Mouse (Mus musculus): ENCODE data around the gene Pclaf. TPM values are rescaled to one million over a fixed set of nuclear protein-coding genes. Genes with fewer than 3 reads are reported as not detected.

Gene Pclaf
- 126 and 135 TPM in 2 replicates for polyA plus RNA-seq (2015; fragmentation: Nextera tagmentation; extraction: Ambion mirVana)

- Histone ChIP-seq H3K4me1 (peaks cover 15% of the 10 kb centered on the region), H3K4me3 (peak within 1 kb of the TSS; percentile 61), H3K27ac (peak within 1 kb of the TSS; percentile 14; the same call in 1 of the 2 replicates), H3K4me2 (peak within 1 kb of the TSS; percentile 91), H3K27me3 (no peaks in the 10 kb centered on the region), H3K36me3 (peaks cover 15% of the 10 kb centered on the region), H3K9me3 (no peaks in the 10 kb centered on the region), H3K9ac (peak within 1 kb of the TSS; percentile 55)
- peak; percentile 92 for ATAC-seq (ENCODE audit: insufficient number of reproducible peaks, low FRiP score, low TSS enrichment, low read depth)
- WGBS, result under 1% methylated on average over 21 of the region's 21 CpGs
These were observed at the start of gene Pclaf for GRCm38 (mm10) chr9:65890143-65890628. TSS of gene Pclaf (plus strand) at chr9:65890237.

- ATAC-seq (ENCODE audit: insufficient number of reproducible peaks, low FRiP score, low TSS enrichment, low read depth), result no peak
- Histone ChIP-seq H3K27ac (no peak overlapping the region), H3K27me3 (no peaks in the 10 kb centered on the region), H3K36me3 (peaks cover 18% of the 10 kb centered on the region), H3K4me2 (no peak overlapping the region), H3K9me3 (no peaks in the 10 kb centered on the region), H3K4me1 (peaks cover 13% of the 10 kb centered on the region), H3K9ac (no peak overlapping the region), H3K4me3 (no peak overlapping the region)
- WGBS, result 73% methylated on average over 7 of the region's 7 CpGs
These were observed 45.4 kb upstream of the Pclaf start for GRCm38 (mm10) chr9:65844421-65845165.

DNA sequence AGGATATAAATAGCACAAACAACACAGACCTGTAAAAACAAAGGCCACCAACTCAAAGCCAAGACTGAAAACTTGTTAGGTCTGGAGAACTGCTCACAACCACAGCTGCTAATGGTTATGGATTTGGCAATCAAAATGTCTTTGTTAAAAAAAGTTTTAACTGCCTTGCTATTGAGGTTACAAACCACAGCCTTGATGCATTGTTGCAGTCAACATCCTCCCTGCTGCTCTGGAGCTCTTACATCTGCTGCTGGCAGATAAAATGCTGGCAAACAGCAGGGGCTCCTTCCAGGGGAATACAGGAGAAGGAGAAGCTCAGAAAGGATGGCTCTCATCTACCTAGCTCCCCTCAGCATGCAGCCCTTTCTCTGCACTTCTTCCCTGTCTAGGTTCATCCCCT is 41.9 kb upstream of the Pclaf start:
- Histone ChIP-seq H3K9ac (no peak overlapping the region), H3K36me3 (peaks cover 29% of the 10 kb centered on the region), H3K4me3 (no peak overlapping the region), H3K9me3 (no peaks in the 10 kb centered on the region), H3K27ac (0 out of 2 replicates have a peak overlapping the region, but pooled peaks have one; percentile 19), H3K4me2 (no peak overlapping the region), H3K4me1 (peaks cover 13% of the 10 kb centered on the region), H3K27me3 (no peaks in the 10 kb centered on the region)
- ATAC-seq (ENCODE audit: insufficient number of reproducible peaks, low FRiP score, low TSS enrichment, low read depth), result no peak

DNA sequence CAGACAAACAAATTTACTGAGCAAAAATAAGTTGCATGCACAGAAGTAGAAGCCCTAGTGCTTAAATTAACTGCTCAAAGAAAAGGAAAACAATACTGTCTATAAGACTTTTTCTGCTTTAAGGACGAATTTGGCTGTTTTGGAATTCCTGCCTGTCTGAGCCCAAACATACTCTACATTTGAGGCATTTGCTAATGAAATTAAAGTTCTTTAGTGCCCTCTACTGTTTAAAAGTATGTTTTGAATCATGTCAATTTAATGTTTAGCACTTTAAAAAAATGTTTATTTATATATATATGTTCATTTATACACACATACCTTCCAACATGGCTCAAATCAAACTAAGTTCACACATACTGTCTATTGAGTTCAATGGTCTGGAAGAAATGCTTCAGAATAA is 39.8 kb upstream of the Pclaf start:
- Histone ChIP-seq H3K9ac (no peak overlapping the region), H3K4me2 (no peak overlapping the region), H3K4me3 (no peak overlapping the region), H3K27ac (no peak overlapping the region), H3K36me3 (peaks cover 45% of the 10 kb centered on the region), H3K27me3 (no peaks in the 10 kb centered on the region), H3K4me1 (peaks cover 7% of the 10 kb centered on the region), H3K9me3 (no peaks in the 10 kb centered on the region)
- WGBS, result 11% methylated on average over 1 of the region's 1 CpGs
- ATAC-seq (ENCODE audit: insufficient number of reproducible peaks, low FRiP score, low TSS enrichment, low read depth), result no peak

DNA sequence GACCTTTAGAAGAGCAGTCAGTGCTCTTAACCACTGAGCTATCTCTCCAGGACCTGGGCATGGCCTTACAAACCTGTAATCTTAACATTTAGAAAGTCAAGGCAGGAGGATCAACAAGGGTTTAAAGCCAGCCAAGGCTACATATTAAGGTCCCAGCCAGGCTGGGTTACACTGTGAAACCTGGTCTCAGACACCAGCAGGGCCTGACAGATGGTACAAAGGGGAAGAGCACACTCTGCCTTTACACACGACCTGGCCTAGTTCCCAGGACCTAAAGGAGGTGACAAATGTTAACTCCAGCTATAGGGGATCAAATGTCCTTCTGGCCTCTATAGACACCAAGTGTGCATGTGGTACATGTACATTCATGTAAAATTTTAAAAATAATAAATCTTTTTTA is 30.4 kb upstream of the Pclaf start:
- ATAC-seq (ENCODE audit: insufficient number of reproducible peaks, low FRiP score, low TSS enrichment, low read depth), result no peak
- no peak overlapping the region for H3K4me2 ChIP-seq
- no peaks in the 10 kb centered on the region for H3K27me3 ChIP-seq
- no peaks in the 10 kb centered on the region for H3K4me1 ChIP-seq
- H3K9ac ChIP-seq, result no peak overlapping the region
- no peak overlapping the region for H3K27ac ChIP-seq
- 49% methylated on average over 1 of the region's 1 CpGs for WGBS
- H3K4me3 ChIP-seq, result no peak overlapping the region
- no peaks in the 10 kb centered on the region for H3K9me3 ChIP-seq
- H3K36me3 ChIP-seq, result peaks cover 51% of the 10 kb centered on the region

DNA sequence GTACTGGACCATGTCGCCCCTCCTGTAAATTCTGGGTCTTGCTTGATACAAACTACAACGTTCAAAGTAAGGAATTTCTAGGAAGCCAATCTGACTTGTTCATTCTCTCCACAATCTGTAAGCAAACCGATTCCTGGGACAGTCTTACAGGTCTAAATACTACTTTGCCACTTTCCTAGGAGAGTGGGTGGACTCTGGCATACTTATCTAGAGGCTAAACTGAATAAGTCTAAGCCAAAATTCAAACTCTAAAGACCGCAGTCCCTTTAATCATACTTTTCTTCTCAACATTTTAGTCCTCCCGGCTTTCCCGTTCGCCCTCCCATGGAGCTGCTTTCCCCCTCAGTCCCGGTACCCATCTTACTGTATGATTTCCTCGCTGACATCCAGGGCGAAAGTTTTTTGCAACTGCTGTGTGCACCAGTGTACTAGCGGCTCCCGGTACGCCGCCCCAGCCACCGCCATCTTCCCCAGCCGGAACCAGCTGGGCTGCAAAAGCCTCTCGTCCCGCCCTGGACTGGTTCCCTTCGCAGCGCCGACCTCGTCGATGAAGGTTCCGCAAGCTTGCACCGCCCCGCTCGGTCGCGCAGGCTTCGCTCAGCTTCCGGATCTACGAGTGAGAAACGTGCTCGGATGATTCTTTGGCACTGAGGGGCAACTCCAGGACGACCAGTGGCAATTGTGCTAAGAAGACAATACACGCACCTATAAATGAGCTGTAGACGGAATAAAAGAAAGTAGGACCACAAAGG is 5.3 kb upstream of the Pclaf start:
- peaks cover 7% of the 10 kb centered on the region; the same call in 1 of the 2 replicates for H3K36me3 ChIP-seq
- H3K4me3 ChIP-seq, result peak overlapping the region; percentile 56
- peak overlapping the region; percentile 82 for H3K27ac ChIP-seq
- H3K4me2 ChIP-seq, result peak overlapping the region; percentile 47
- H3K4me1 ChIP-seq, result peaks cover 3% of the 10 kb centered on the region; the same call in 1 of the 2 replicates
- H3K9me3 ChIP-seq, result no peaks in the 10 kb centered on the region
- peak; percentile 90 for ATAC-seq (ENCODE audit: insufficient number of reproducible peaks, low FRiP score, low TSS enrichment, low read depth)
- no peaks in the 10 kb centered on the region for H3K27me3 ChIP-seq
- H3K9ac ChIP-seq, result peak overlapping the region; percentile 43
- under 1% methylated on average over 37 of the region's 37 CpGs for WGBS

GRCm38 (mm10) chr9:65891126-65891525 is 1.1 kb downstream of the Pclaf start:
- H3K4me2 ChIP-seq, result peak overlapping the region; percentile 91
- peaks cover 15% of the 10 kb centered on the region for H3K4me1 ChIP-seq
- peaks cover 18% of the 10 kb centered on the region for H3K36me3 ChIP-seq
- no peak overlapping the region for H3K27ac ChIP-seq
- H3K9me3 ChIP-seq, result no peaks in the 10 kb centered on the region
- peak overlapping the region; percentile 61 for H3K4me3 ChIP-seq
- peak overlapping the region; percentile 55 for H3K9ac ChIP-seq
- WGBS, result under 1% methylated on average over 5 of the region's 5 CpGs
- H3K27me3 ChIP-seq, result no peaks in the 10 kb centered on the region
- ATAC-seq (ENCODE audit: insufficient number of reproducible peaks, low FRiP score, low TSS enrichment, low read depth), result no peak

DNA sequence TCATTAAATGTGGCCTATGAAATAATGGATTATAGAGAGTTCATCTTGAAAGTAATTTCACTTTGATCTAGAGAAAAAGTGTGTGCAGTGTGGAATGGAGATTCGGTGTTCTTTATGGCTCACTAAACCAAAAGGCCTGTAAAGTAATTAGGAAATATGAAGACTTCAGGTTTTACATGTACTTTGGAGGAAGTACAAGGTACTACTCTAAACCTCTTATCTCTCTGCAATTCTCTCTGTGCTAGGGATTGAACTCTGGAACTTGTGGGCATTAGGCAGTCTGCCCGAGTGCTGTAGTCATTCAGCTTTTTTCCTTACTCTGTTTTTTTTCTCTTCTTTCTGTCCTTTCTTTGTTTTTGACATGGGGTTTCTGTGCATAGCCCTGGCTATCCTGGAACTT is 6.9 kb downstream of the Pclaf start:
- Histone ChIP-seq H3K27me3 (no peaks in the 10 kb centered on the region), H3K4me3 (no peak overlapping the region), H3K9me3 (no peaks in the 10 kb centered on the region), H3K4me1 (no peaks in the 10 kb centered on the region), H3K4me2 (no peak overlapping the region), H3K36me3 (peaks cover 36% of the 10 kb centered on the region), H3K9ac (no peak overlapping the region), H3K27ac (no peak overlapping the region)
- no peak for ATAC-seq (ENCODE audit: insufficient number of reproducible peaks, low FRiP score, low TSS enrichment, low read depth)
- WGBS, result 83% methylated on average over 2 of the region's 2 CpGs

DNA sequence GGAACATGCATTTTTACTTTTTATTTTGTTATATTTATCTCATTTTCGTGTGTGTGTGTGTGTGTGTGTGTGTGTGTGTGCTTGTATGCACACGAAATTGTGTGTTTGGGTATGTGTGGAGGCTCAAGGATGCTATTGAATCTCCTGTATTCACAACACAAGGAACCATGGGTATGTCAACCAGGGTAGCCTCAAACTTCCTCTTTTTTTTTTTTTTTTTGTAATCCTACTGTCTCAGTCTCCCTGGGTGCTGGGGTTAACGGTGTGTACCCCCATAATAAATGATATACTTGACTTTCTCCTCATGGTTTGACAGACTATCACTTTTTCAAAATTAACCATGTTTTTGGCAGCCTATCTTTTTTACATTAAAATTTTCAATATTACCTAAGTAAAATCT is 12.8 kb downstream of the Pclaf start:
- no peaks in the 10 kb centered on the region for H3K9me3 ChIP-seq
- no peak overlapping the region for H3K4me3 ChIP-seq
- no peak overlapping the region for H3K9ac ChIP-seq
- WGBS, result 91% methylated on average over 3 of the region's 3 CpGs
- no peak overlapping the region for H3K27ac ChIP-seq
- ATAC-seq (ENCODE audit: insufficient number of reproducible peaks, low FRiP score, low TSS enrichment, low read depth), result no peak
- H3K27me3 ChIP-seq, result no peaks in the 10 kb centered on the region
- no peak overlapping the region for H3K4me2 ChIP-seq
- peaks cover 5% of the 10 kb centered on the region; the same call in 1 of the 2 replicates for H3K4me1 ChIP-seq
- H3K36me3 ChIP-seq, result peaks cover 18% of the 10 kb centered on the region

DNA sequence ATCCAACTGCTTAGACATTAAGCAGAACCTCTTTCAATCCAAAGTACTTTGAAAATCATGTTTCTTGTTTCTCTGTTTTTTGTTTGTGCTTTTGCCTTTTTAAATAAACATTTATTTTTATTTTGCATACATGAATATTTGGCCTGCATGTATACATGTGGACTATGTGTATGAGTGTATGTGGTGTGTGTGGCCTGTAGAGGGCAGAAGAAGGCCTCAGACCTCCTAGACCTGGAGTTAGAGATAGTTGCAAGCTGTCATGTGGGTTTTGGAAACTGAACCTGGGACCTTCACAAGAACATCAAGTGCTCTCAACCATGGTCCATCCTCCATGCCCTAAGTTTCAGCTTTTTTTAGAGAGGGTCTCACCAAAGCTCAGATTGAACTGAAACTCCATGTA is 13.4 kb downstream of the Pclaf start:
- no peaks in the 10 kb centered on the region for H3K27me3 ChIP-seq
- no peak overlapping the region for H3K4me3 ChIP-seq
- peaks cover 6% of the 10 kb centered on the region; the same call in 1 of the 2 replicates for H3K4me1 ChIP-seq
- no peak overlapping the region for H3K4me2 ChIP-seq
- H3K27ac ChIP-seq, result no peak overlapping the region
- H3K9me3 ChIP-seq, result no peaks in the 10 kb centered on the region
- no peak overlapping the region for H3K9ac ChIP-seq
- no peak for ATAC-seq (ENCODE audit: insufficient number of reproducible peaks, low FRiP score, low TSS enrichment, low read depth)
- peaks cover 18% of the 10 kb centered on the region for H3K36me3 ChIP-seq

GRCm38 (mm10) chr9:65908394-65909300 is 18.6 kb downstream of the Pclaf start, which contains the start of the genes Trip4 and Csnk1g1:
TSS of gene Trip4 (minus strand) at chr9:65908794.
TSS of gene Csnk1g1 (plus strand) at chr9:65908924.
- Histone ChIP-seq H3K27ac (peak within 1 kb of the TSS; percentile 94), H3K4me1 (peaks cover 11% of the 10 kb centered on the region; the same call in 1 of the 2 replicates), H3K4me2 (peak within 1 kb of the TSS; percentile 70), H3K36me3 (peaks cover 6% of the 10 kb centered on the region; the same call in 1 of the 2 replicates), H3K27me3 (no peaks in the 10 kb centered on the region), H3K9ac (peak within 1 kb of the TSS; percentile 78), H3K9me3 (no peaks in the 10 kb centered on the region), H3K4me3 (peak within 1 kb of the TSS; percentile 83)
- peak; percentile 99 for ATAC-seq (ENCODE audit: insufficient number of reproducible peaks, low FRiP score, low TSS enrichment, low read depth)
- 1% methylated on average over 35 of the region's 38 CpGs for whole genome bisulfite sequencing

Measured in limb, embryonic 15.5 days (tissue).